Mouse (Mus musculus): ENCODE measurements around the gene Tmem196. TPM values are rescaled to one million over a fixed set of nuclear protein-coding genes. Genes with fewer than 3 reads are reported as not detected.
"Not testable (repeated sequence)": the region's sequence is repeated elsewhere in the genome, so short reads cannot be mapped to it uniquely, and the experiment has no call there.

Gene Tmem196
- not detected for total RNA-seq (2021)
- long read RNA-seq, experiment 1, result 0 reads
- long read RNA-seq, experiment 2, result 0 reads

- intact Hi-C loops (cut with DNase I), result no loop called here
- DNase-seq, result no peak
These were observed at the start of gene Tmem196 for GRCm38 (mm10) chr12:119945589-119946310. TSS of gene Tmem196 (plus strand) at chr12:119945822.

GRCm38 (mm10) chr12:119946311-119946692 lies 680 bp downstream of the Tmem196 start:
- intact Hi-C loops (cut with DNase I), result no loop called here
- DNase-seq, result no peak

- intact Hi-C loops (cut with DNase I), result no loop called here
These were observed 11.4 kb downstream of the Tmem196 start for GRCm38 (mm10) chr12:119957041-119957440.

GRCm38 (mm10) chr12:119960730-119961129 lies 15.1 kb downstream of the Tmem196 start:
- intact Hi-C loops (cut with DNase I), result no loop called here
- peak in 1 of 2 experiments; percentile 14 for DNase-seq

More at GRCm38 (mm10) chr12:119957041-119957440, 11.4 kb downstream of the Tmem196 start:
- no peak for DNase-seq

GRCm38 (mm10) chr12:119965373-119965772 lies 19.8 kb downstream of the Tmem196 start:
- no peak for DNase-seq
- intact Hi-C loops (cut with DNase I), result no loop called here

GRCm38 (mm10) chr12:119970068-119970467 lies 24.4 kb downstream of the Tmem196 start:
- DNase-seq, result no peak
- intact Hi-C loops (cut with DNase I), result no loop called here

- intact Hi-C loops (cut with DNase I), result no loop called here
- no peak for DNase-seq
These were observed 36.1 kb downstream of the Tmem196 start for GRCm38 (mm10) chr12:119981731-119982130.

- DNase-seq, result no peak
- intact Hi-C loops (cut with DNase I), result no loop called here
These were observed 52.6 kb downstream of the Tmem196 start for GRCm38 (mm10) chr12:119998267-119998666.

- DNase-seq, result no peak
- intact Hi-C loops (cut with DNase I), result no loop called here
These were observed 58.7 kb downstream of the Tmem196 start for GRCm38 (mm10) chr12:120004280-120004679.

- no peak for DNase-seq
- intact Hi-C loops (cut with DNase I), result no loop called here
These were observed 69.1 kb downstream of the Tmem196 start for GRCm38 (mm10) chr12:120014768-120015167.

GRCm38 (mm10) chr12:120015201-120015600 lies 69.6 kb downstream of the Tmem196 start:
- intact Hi-C loops (cut with DNase I), result no loop called here
- no peak for DNase-seq

- DNase-seq, result peak in 1 of 2 experiments; percentile 60
- intact Hi-C loops (cut with DNase I), result not testable (repeated sequence)
These were observed 82.7 kb downstream of the Tmem196 start for GRCm38 (mm10) chr12:120028089-120028959.

Data from gastrocnemius, postnatal 36 days (tissue).